Mouse (Mus musculus) cerebellum, adult (tissue): ENCODE data around the gene 2010005H15Rik.
"Not testable (repeated sequence)": the region's sequence is repeated elsewhere in the genome, so short reads cannot be mapped to it uniquely, and the experiment has no call there.

Experiments
- ATAC-seq: cut with Nextera tagmentation; 2 replicates; pipeline ENCODE4 v1.9.2; 2017; ENCODE audit warnings: mild to moderate bottlenecking, moderate library complexity, mixed read lengths; ENCODE audit not compliant: insufficient number of reproducible peaks, low FRiP score, low TSS enrichment

Gene 2010005H15Rik

DNA sequence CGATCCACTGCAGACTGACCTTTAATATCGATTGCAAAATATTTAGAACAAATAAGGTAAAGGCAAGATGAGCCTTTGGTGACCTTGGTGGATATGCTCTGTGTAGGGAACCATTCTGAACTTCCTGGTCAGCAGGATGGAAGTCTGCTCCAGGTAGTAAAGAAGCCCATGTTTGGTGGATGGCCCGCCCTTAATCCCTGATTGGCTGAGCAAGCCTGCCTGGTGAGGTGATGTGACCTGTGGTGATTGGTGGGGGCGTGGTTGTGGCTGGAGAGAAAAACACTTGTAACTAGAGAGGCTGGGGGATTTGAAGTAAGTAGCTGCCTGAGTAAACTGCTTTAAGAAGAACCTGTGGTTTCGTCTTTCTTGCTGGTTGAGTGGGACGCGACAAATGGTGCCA lies at the start of gene 2010005H15Rik:
2010005H15Rik (plus strand) TSS at position 301 of the 400 bp plus-strand sequence.
- ATAC-seq, result not testable (repeated sequence)

DNA sequence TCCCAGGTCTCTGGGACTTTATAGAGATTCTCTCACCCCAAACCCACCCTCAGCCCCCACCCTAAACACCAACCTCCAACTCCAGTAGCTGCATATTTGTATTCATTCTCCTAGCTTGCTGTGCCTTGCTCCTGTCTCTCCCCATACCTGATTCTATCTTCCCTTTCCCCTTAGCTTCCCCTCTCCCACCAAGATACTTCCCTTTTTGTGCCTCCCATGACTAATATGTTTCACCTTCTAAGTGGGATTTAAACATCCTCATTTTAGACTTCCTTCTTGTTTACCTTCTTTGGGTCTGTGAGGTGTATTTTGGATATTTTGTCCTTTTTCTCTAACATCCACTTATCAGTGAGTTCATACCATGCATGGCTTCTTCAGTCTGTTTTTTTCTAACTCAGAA lies 45.2 kb upstream of the 2010005H15Rik start:
- ATAC-seq, result no peak

DNA sequence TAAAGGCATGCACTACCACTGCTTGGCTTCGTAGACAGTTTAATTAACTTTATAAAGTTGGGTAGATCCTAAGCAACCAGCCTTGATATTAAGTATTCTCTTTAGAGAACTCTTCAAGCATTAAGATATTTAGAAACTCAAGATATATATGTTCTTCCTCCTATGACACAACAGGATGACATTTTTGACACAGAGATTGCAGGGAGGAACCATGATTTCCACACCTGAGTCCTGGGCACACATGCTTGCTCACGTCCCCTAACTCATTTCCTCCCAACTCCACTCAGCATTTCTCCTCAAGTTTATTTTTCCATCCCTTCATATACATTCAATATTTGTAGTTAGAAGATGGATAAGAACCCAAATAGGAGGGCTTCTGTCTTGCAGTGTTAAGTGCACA lies 41.4 kb upstream of the 2010005H15Rik start:
- no peak for ATAC-seq

DNA sequence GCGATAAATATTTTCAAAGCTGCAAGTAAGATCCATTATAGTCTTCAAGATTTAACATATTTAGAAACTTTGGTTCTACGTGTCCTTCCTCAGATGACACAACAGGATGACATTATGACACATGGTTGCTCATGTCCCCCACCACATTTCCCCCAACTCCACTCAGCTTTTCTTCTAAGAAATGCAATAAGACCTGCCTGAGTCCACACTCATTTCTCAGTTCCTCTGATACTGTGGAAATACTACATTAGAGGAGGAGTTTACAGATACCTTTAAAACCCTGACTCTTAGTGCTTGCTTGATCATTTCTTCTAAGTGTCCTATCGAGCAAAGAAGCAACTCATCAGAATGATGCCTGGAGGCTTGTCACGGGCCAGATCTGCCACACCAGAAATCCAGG lies 37.4 kb upstream of the 2010005H15Rik start, which contains the start of gene Gm5483:
Gm5483 (plus strand) TSS at position 301 of the 400 bp plus-strand sequence.
- not testable (repeated sequence) for ATAC-seq

DNA sequence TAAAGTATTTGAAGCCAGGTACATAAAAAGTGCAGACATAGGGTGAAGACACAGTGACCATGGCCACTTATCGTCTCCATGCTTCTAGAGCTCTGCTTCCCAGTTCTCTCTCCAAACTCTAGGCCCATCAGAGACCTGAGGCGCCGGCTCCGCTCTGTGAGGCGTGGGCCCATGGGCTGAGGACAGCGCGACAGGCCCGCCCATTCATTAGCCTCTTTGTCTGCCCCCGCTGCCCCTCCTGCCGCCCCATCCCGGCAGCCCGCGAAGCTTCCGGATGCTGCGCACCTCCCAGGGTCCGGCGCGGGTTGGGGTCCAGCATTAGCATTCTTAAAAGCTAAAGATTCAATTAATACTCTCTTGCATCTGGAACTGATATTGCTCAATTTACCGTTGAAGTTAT lies 22.0 kb upstream of the 2010005H15Rik start:
- no peak for ATAC-seq

DNA sequence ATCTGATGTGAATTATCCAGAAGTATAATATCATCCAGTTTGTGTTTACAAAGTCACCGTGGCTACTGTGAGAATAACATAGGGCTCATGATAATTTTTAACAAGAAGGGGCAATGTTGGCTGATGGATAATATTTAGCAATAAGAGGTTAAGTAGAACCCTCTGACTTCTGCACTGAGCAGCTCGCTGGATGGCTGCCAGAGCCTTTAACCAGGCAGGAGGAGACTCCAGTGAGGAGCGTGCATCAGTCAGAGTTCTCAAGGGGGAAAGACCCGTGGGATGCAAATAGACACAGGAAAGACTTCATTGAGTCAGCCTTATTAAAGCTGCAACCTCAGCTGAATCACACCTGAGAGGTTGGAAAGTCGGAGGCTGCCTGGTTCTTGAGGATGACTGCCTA lies 17.4 kb upstream of the 2010005H15Rik start:
- ATAC-seq, result no peak

DNA sequence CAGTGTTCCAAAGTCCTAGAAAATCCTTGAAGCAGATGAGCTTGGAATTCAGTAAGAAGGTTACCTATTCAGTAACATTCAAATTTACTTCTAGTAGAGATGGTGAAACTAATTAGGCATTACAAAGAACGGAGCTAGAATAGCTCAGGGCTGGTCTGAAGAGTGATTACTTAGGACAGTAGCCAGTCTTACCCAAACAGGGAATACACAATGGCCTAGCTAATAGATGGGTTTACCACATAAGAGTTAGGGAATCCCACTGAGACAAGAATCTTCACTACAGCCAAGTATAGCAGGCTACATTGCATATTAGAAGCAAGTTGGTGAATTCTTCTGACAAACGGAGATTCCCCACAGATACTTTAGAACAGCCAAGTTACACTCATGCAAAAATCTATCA lies 15.6 kb upstream of the 2010005H15Rik start:
- not testable (repeated sequence) for ATAC-seq

GRCm38 (mm10) chr16:36209967-36210453 lies 11.3 kb upstream of the 2010005H15Rik start, which contains the start of gene Gm5416:
Gm5416 (plus strand) TSS chr16:36210403.
- no peak for ATAC-seq

- not testable (repeated sequence) for ATAC-seq
Observed at GRCm38 (mm10) chr16:36260585-36260984, 39.3 kb downstream of the 2010005H15Rik start.

DNA sequence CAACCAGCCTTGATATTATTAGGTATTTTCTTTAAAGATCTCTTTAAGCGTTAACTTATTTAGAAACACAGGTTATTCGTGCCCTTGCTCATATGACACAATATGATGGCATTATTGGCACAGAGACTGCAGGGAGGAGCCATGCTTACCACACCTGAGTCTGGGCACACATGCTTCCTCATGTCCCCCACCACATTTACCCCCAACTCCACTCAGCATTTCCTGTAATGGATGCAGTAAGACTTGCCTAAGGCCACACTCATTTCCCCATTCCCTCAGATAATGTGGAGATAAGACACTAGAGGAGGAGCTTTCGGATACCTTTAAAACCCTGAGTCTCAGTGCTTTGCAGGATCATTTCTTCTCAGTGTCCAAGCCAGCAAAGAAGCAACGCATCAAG lies 55.5 kb downstream of the 2010005H15Rik start, which contains the start of gene Stfa1:
Stfa1 (plus strand) TSS at position 156 of the 400 bp plus-strand sequence.
- ATAC-seq, result not testable (repeated sequence)

DNA sequence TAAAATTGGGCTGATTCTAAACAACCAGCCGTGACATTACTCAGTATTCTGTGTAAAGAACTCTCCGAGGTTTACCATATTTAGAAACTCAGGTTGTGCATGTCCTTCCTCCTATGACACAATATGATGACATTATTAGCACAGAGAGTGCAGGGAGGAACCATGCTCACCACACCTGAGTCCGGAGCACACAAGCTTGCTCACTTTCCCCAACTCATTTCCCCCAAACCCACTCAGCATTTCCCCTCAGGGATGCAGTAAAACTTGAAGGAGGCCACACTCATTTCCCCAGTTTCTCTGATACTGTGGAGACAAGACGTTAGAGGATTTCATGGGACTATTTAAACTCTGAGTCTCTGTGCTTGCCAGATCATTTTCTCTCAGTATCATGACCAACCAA lies 67.9 kb downstream of the 2010005H15Rik start:
- ATAC-seq, result no peak
